Mouse (Mus musculus) stomach, postnatal 0 days (tissue): ENCODE results near the gene Efnb2.

Source experiments
- CTCF ChIP-seq: IDR thresholded peaks from 2 replicates; pipeline ENCODE4 v1.5.1; 2016; ENCODE audit warnings: antibody characterized with exemption, low read depth, mild to moderate bottlenecking, moderate library complexity
- EP300 ChIP-seq: optimal IDR thresholded peaks from 2 replicates; pipeline ENCODE3; 2016; ENCODE audit warnings: antibody characterized with exemption

DNA sequence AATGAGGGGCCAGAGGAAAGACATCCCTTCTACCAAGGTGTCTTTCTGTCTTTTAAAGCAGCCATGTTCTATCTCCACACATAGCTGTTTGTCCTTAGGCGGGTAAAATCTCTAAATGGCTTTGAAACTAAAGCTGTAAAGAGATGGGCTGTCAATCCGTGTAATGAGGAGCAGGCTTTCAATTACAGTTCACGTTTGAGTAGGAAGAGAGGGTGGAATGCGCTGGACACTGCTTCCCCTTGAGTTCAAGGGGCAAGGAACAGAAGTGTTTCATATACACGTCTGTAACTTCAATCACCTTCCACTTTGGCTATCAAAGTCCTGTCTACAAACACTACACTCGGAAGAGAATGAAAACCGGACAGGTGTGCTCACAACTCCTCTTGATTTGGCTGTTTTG is 37.0 kb downstream of the Efnb2 start:
- TF ChIP-seq EP300 (no peak), CTCF (no peak)
